Mouse (Mus musculus): Measurements from ENCODE around the gene Abcb8. TPM values are rescaled to one million over a fixed set of nuclear protein-coding genes. Genes with fewer than 3 reads are reported as not detected.

Abcb8 gene
- polyA plus RNA-seq, 1 experiment from 2014 or later, result 52.5 TPM

GRCm38 (mm10) chr5:24423129-24424003, 29.9 kb downstream of the Abcb8 start, which contains the start of the genes Cdk5 and Slc4a2:
Cdk5 (minus strand) TSS chr5:24423530.
Slc4a2 (plus strand) TSS chr5:24423837.
- peak; percentile 91 for ATAC-seq (ENCODE audit: insufficient number of reproducible peaks, insufficient read depth, low FRiP score, low read depth)
- Histone ChIP-seq H3K27ac (ENCODE audit: low read length) (peak within 1 kb of the TSS; percentile 93), H3K9me3 (ENCODE audit: control insufficient read depth, low read depth, low read length) (no peaks in the 10 kb centered on the region), H3K36me3 (ENCODE audit: control insufficient read depth, insufficient read depth, low read length) (peaks cover 12% of the 10 kb centered on the region; the same call in 1 of the 2 replicates), H3K4me1 (ENCODE audit: control insufficient read depth, insufficient read depth, low read length) (peaks cover 37% of the 10 kb centered on the region), H3K9ac (replicated peaks; ENCODE audit: low read depth, low read length) (peak within 1 kb of the TSS; percentile 71), H3K4me2 (replicated peaks; ENCODE audit: low read depth, low read length) (peak within 1 kb of the TSS; percentile 96), H3K4me3 (ENCODE audit: low read depth, low read length) (peak within 1 kb of the TSS; percentile 67), H3K27me3 (ENCODE audit: control insufficient read depth, insufficient read depth, low read length) (no peaks in the 10 kb centered on the region)
- WGBS, result under 1% methylated on average over 46 of the region's 46 CpGs

- peak overlapping the region; percentile 67 for H3K4me3 ChIP-seq (ENCODE audit: low read depth, low read length)
- ATAC-seq (ENCODE audit: insufficient number of reproducible peaks, insufficient read depth, low FRiP score, low read depth), result no peak
- H3K9ac ChIP-seq (replicated peaks; ENCODE audit: low read depth, low read length), result peak overlapping the region; percentile 71; the same call in 1 of the 2 replicates
- 10% methylated on average over 21 of the region's 21 CpGs for WGBS
- no peaks in the 10 kb centered on the region for H3K27me3 ChIP-seq (ENCODE audit: control insufficient read depth, insufficient read depth, low read length)
- peaks cover 8% of the 10 kb centered on the region; the same call in 1 of the 2 replicates for H3K36me3 ChIP-seq (ENCODE audit: control insufficient read depth, insufficient read depth, low read length)
- peak overlapping the region; percentile 96 for H3K4me2 ChIP-seq (replicated peaks; ENCODE audit: low read depth, low read length)
- H3K9me3 ChIP-seq (ENCODE audit: control insufficient read depth, low read depth, low read length), result no peaks in the 10 kb centered on the region
- peaks cover 40% of the 10 kb centered on the region for H3K4me1 ChIP-seq (ENCODE audit: control insufficient read depth, insufficient read depth, low read length)
- peak overlapping the region; percentile 93 for H3K27ac ChIP-seq (ENCODE audit: low read length)
Measured at GRCm38 (mm10) chr5:24424004-24424781, 30.7 kb downstream of the Abcb8 start.

GRCm38 (mm10) chr5:24424861-24425411, 31.5 kb downstream of the Abcb8 start:
- Histone ChIP-seq H3K27ac (ENCODE audit: low read length) (peak overlapping the region; percentile 93), H3K9ac (replicated peaks; ENCODE audit: low read depth, low read length) (peak overlapping the region; percentile 71), H3K4me3 (ENCODE audit: low read depth, low read length) (peak overlapping the region; percentile 67), H3K36me3 (ENCODE audit: control insufficient read depth, insufficient read depth, low read length) (peaks cover 9% of the 10 kb centered on the region), H3K4me2 (replicated peaks; ENCODE audit: low read depth, low read length) (peak overlapping the region; percentile 96), H3K27me3 (ENCODE audit: control insufficient read depth, insufficient read depth, low read length) (no peaks in the 10 kb centered on the region), H3K4me1 (ENCODE audit: control insufficient read depth, insufficient read depth, low read length) (peaks cover 40% of the 10 kb centered on the region), H3K9me3 (ENCODE audit: control insufficient read depth, low read depth, low read length) (no peaks in the 10 kb centered on the region)
- ATAC-seq (ENCODE audit: insufficient number of reproducible peaks, insufficient read depth, low FRiP score, low read depth), result 0 out of 2 replicates have a peak, but pooled peaks have one; percentile 4
- 1% methylated on average over 53 of the region's 60 CpGs for WGBS

- no peaks in the 10 kb centered on the region for H3K27me3 ChIP-seq (ENCODE audit: control insufficient read depth, insufficient read depth, low read length)
- H3K36me3 ChIP-seq (ENCODE audit: control insufficient read depth, insufficient read depth, low read length), result peaks cover 12% of the 10 kb centered on the region
- H3K4me1 ChIP-seq (ENCODE audit: control insufficient read depth, insufficient read depth, low read length), result peaks cover 40% of the 10 kb centered on the region
- peak overlapping the region; percentile 96 for H3K4me2 ChIP-seq (replicated peaks; ENCODE audit: low read depth, low read length)
- H3K27ac ChIP-seq (ENCODE audit: low read length), result peak overlapping the region; percentile 93
- peak overlapping the region; percentile 71 for H3K9ac ChIP-seq (replicated peaks; ENCODE audit: low read depth, low read length)
- under 1% methylated on average over 26 of the region's 30 CpGs for WGBS
- no peak for ATAC-seq (ENCODE audit: insufficient number of reproducible peaks, insufficient read depth, low FRiP score, low read depth)
- H3K4me3 ChIP-seq (ENCODE audit: low read depth, low read length), result peak overlapping the region; percentile 67
- H3K9me3 ChIP-seq (ENCODE audit: control insufficient read depth, low read depth, low read length), result no peaks in the 10 kb centered on the region
Measured at GRCm38 (mm10) chr5:24425421-24426036, 32.1 kb downstream of the Abcb8 start.

- Histone ChIP-seq H3K4me3 (ENCODE audit: low read depth, low read length) (peak overlapping the region; percentile 67), H3K27ac (ENCODE audit: low read length) (no peak overlapping the region; the same call in 1 of the 2 replicates), H3K4me1 (ENCODE audit: control insufficient read depth, insufficient read depth, low read length) (peaks cover 40% of the 10 kb centered on the region), H3K4me2 (replicated peaks; ENCODE audit: low read depth, low read length) (peak overlapping the region; percentile 96), H3K27me3 (ENCODE audit: control insufficient read depth, insufficient read depth, low read length) (no peaks in the 10 kb centered on the region), H3K9ac (replicated peaks; ENCODE audit: low read depth, low read length) (peak overlapping the region; percentile 71), H3K36me3 (ENCODE audit: control insufficient read depth, insufficient read depth, low read length) (peaks cover 17% of the 10 kb centered on the region), H3K9me3 (ENCODE audit: control insufficient read depth, low read depth, low read length) (no peaks in the 10 kb centered on the region)
- WGBS, result 2% methylated on average over 10 of the region's 10 CpGs
- no peak for ATAC-seq (ENCODE audit: insufficient number of reproducible peaks, insufficient read depth, low FRiP score, low read depth)
Measured at GRCm38 (mm10) chr5:24426037-24426432, 32.6 kb downstream of the Abcb8 start.

GRCm38 (mm10) chr5:24426556-24427284, 33.3 kb downstream of the Abcb8 start:
- Histone ChIP-seq H3K27me3 (ENCODE audit: control insufficient read depth, insufficient read depth, low read length) (no peaks in the 10 kb centered on the region), H3K4me1 (ENCODE audit: control insufficient read depth, insufficient read depth, low read length) (peaks cover 40% of the 10 kb centered on the region), H3K36me3 (ENCODE audit: control insufficient read depth, insufficient read depth, low read length) (peaks cover 24% of the 10 kb centered on the region), H3K27ac (ENCODE audit: low read length) (peak overlapping the region; percentile 53; the same call in 1 of the 2 replicates), H3K9ac (replicated peaks; ENCODE audit: low read depth, low read length) (no peak overlapping the region), H3K4me2 (replicated peaks; ENCODE audit: low read depth, low read length) (peak overlapping the region; percentile 96), H3K4me3 (ENCODE audit: low read depth, low read length) (peak overlapping the region; percentile 67), H3K9me3 (ENCODE audit: control insufficient read depth, low read depth, low read length) (no peaks in the 10 kb centered on the region)
- ATAC-seq (ENCODE audit: insufficient number of reproducible peaks, insufficient read depth, low FRiP score, low read depth), result no peak
- WGBS, result 18% methylated on average over 9 of the region's 9 CpGs

- Histone ChIP-seq H3K4me2 (replicated peaks; ENCODE audit: low read depth, low read length) (peak overlapping the region; percentile 96), H3K4me3 (ENCODE audit: low read depth, low read length) (peak overlapping the region; percentile 3; the same call in 1 of the 2 replicates), H3K9me3 (ENCODE audit: control insufficient read depth, low read depth, low read length) (no peaks in the 10 kb centered on the region), H3K36me3 (ENCODE audit: control insufficient read depth, insufficient read depth, low read length) (peaks cover 29% of the 10 kb centered on the region), H3K27me3 (ENCODE audit: control insufficient read depth, insufficient read depth, low read length) (no peaks in the 10 kb centered on the region), H3K27ac (ENCODE audit: low read length) (peak overlapping the region; percentile 53; the same call in 1 of the 2 replicates), H3K4me1 (ENCODE audit: control insufficient read depth, insufficient read depth, low read length) (peaks cover 39% of the 10 kb centered on the region), H3K9ac (replicated peaks; ENCODE audit: low read depth, low read length) (0 out of 2 replicates have a peak overlapping the region, but pooled peaks have one; percentile 21)
- ATAC-seq (ENCODE audit: insufficient number of reproducible peaks, insufficient read depth, low FRiP score, low read depth), result no peak
- WGBS, result 19% methylated on average over 12 of the region's 12 CpGs
Measured at GRCm38 (mm10) chr5:24427285-24427633, 33.8 kb downstream of the Abcb8 start.

Measured in stomach, embryonic 14.5 days (tissue).